Mouse (Mus musculus): ENCODE data around the gene Akap3. TPM values are rescaled to one million over a fixed set of nuclear protein-coding genes. Genes with fewer than 3 reads are reported as not detected.
A peak's percentile ranks its signal among the peaks of the same experiment; 100 is the strongest.

Gene Akap3
- polyA plus RNA-seq, 1 experiment from 2014 or later = 0.26 TPM

- ATAC-seq (replicated peaks) = no peak
- H3K4me2 ChIP-seq = no peak overlapping the region
- H3K27ac ChIP-seq = no peak overlapping the region
- H3K9me3 ChIP-seq = no peaks in the 10 kb centered on the region
- H3K4me1 ChIP-seq = no peaks in the 10 kb centered on the region
- no peaks in the 10 kb centered on the region for H3K36me3 ChIP-seq (replicated peaks)
- no peak overlapping the region for H3K9ac ChIP-seq
- no peak overlapping the region for H3K4me3 ChIP-seq
- WGBS = 73% methylated on average over 3 of the region's 3 CpGs
- H3K27me3 ChIP-seq (replicated peaks) = no peaks in the 10 kb centered on the region
Observed at GRCm38 (mm10) chr6:126907876-126908275, 55.0 kb downstream of the Akap3 start.

DNA sequence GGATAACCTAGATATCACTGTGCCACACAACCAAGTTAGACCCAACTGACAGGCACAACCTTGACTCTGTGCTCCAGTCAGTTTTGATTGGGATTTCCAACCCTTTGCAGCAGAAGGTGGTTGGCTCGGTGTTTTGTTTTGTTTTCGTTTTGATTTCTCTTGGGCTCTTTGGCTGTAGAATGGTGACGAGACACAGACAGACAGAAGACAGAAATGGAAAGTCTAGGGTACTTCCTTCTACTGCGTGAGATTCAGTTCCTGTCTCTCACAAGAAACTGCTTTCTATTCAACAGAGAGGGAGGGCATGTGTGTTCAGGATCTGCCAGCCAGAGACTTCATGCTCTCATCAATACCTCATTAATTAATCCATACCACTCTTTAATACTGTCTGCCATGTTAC, 57.8 kb downstream of the Akap3 start:
- no peaks in the 10 kb centered on the region for H3K27me3 ChIP-seq (replicated peaks)
- ATAC-seq (replicated peaks) = no peak

DNA sequence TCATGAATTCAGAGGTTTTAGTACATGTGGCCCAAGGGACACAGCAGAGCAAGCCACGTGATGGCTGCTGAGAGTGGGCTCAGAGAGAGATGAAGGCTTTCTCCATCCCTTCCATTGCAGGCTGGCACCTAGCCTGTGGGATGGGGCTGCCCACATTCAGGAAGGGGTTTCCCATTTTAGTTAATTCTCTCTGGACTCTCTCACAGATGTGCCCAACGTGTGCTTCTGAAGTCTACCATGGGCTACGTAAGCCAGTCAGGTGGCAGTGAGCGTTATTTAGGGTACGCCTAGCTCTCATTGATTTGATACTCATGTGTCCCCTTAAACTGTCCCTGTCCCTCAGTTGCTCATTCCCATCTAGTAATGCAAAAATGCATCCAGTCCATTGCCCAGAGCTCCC, 62.0 kb downstream of the Akap3 start:
- WGBS = 84% methylated on average over 5 of the region's 5 CpGs
- Histone ChIP-seq H3K9me3 (no peaks in the 10 kb centered on the region), H3K4me2 (no peak overlapping the region), H3K4me1 (no peaks in the 10 kb centered on the region), H3K4me3 (no peak overlapping the region), H3K27me3 (replicated peaks) (no peaks in the 10 kb centered on the region), H3K9ac (no peak overlapping the region), H3K36me3 (replicated peaks) (no peaks in the 10 kb centered on the region), H3K27ac (no peak overlapping the region)
- no peak for ATAC-seq (replicated peaks)

More for the DNA sequence above, 57.8 kb downstream of the Akap3 start:
- Histone ChIP-seq H3K4me1 (no peaks in the 10 kb centered on the region), H3K9me3 (no peaks in the 10 kb centered on the region), H3K9ac (no peak overlapping the region), H3K36me3 (replicated peaks) (no peaks in the 10 kb centered on the region), H3K4me3 (no peak overlapping the region), H3K4me2 (no peak overlapping the region), H3K27ac (no peak overlapping the region)
- WGBS = 87% methylated on average over 4 of the region's 4 CpGs

GRCm38 (mm10) chr6:126921111-126921881, 68.4 kb downstream of the Akap3 start, which contains the start of gene Dyrk4:
Gene Dyrk4 (minus strand): TSS chr6:126921839.
- Histone ChIP-seq H3K27ac (no peak within 1 kb of the TSS), H3K9ac (no peak within 1 kb of the TSS), H3K9me3 (no peaks in the 10 kb centered on the region), H3K4me3 (0 out of 2 replicates have a peak within 1 kb of the TSS, but pooled peaks have one; percentile 9), H3K36me3 (replicated peaks) (no peaks in the 10 kb centered on the region), H3K27me3 (replicated peaks) (no peaks in the 10 kb centered on the region), H3K4me1 (no peaks in the 10 kb centered on the region), H3K4me2 (peak within 1 kb of the TSS; percentile 32)
- no peak for ATAC-seq (replicated peaks)
- WGBS = 5% methylated on average over 21 of the region's 21 CpGs

Other genes starting within 250 kb of the Akap3 start
- gene Kcna1, start 206.7 kb upstream of the Akap3 start, polyA plus RNA-seq (2015; fragmentation: Nextera tagmentation; extraction: Ambion mirVana) = 1.5 and 1.6 TPM in 2 replicates
- 17.8 and 20.4 TPM in 2 replicates for gene Kcna6, start 112.4 kb upstream of the Akap3 start, polyA plus RNA-seq (2015; fragmentation: Nextera tagmentation; extraction: Ambion mirVana)
- 171 and 174 TPM in 2 replicates for gene Ndufa9, start 4.0 kb upstream of the Akap3 start, polyA plus RNA-seq (2015; fragmentation: Nextera tagmentation; extraction: Ambion mirVana)
- not detected in 2 replicates for gene Dyrk4, start 68.7 kb downstream of the Akap3 start, polyA plus RNA-seq (2015; fragmentation: Nextera tagmentation; extraction: Ambion mirVana)
- 14.2 and 14.6 TPM in 2 replicates for gene Rad51ap1, start 86.5 kb downstream of the Akap3 start, polyA plus RNA-seq (2015; fragmentation: Nextera tagmentation; extraction: Ambion mirVana)
- gene D6Wsu163e, start 86.9 kb downstream of the Akap3 start, polyA plus RNA-seq (2015; fragmentation: Nextera tagmentation; extraction: Ambion mirVana) = 29.2 and 30.5 TPM in 2 replicates
- gene Fgf6, start 162.5 kb downstream of the Akap3 start, polyA plus RNA-seq (2015; fragmentation: Nextera tagmentation; extraction: Ambion mirVana) = not detected in 2 replicates
- 0.27 and 0.33 TPM in 2 replicates for gene Fgf23, start 219.8 kb downstream of the Akap3 start, polyA plus RNA-seq (2015; fragmentation: Nextera tagmentation; extraction: Ambion mirVana)